Mouse (Mus musculus) layer of hippocampus, postnatal 25 days (tissue): ENCODE measurements at regions not wholly inside any gene's neighbourhood (a gene's known extent, or its start where the extent isn't known, plus 50 kb on each side); places are given as distances from the start of the nearest gene placed in this dataset.
A peak's percentile ranks its signal among the peaks of the same experiment; 100 is the strongest.

Experiments
- DNase-seq, 2 experiments: peaks; one replicate each; pipeline ENCODE4 v3.0.0; 2022; ENCODE audit warnings: mixed read lengths in 2 of 2, low spot score in 1 of 2; ENCODE audit errors: extremely low spot score in 1 of 2

- DNase-seq, result no peak
These were observed 528.9 kb upstream of the Dppa4 start for GRCm38 (mm10) chr16:47754671-47755070.

- DNase-seq, result no peak
These were observed 525.2 kb upstream of the Dppa4 start for GRCm38 (mm10) chr16:47758296-47758695.

GRCm38 (mm10) chr16:47765742-47766141 is 517.8 kb upstream of the Dppa4 start:
- peak in 1 of 2 experiments; percentile 36 for DNase-seq

GRCm38 (mm10) chr16:47788515-47788914 is 495.0 kb upstream of the Dppa4 start:
- DNase-seq, result no peak

GRCm38 (mm10) chr16:47790666-47791065 is 492.9 kb upstream of the Dppa4 start:
- no peak for DNase-seq

GRCm38 (mm10) chr16:47791456-47791855 is 492.1 kb upstream of the Dppa4 start:
- DNase-seq, result no peak

- no peak for DNase-seq
These were observed 484.7 kb upstream of the Dppa4 start for GRCm38 (mm10) chr16:47798838-47799237.

- DNase-seq, result no peak
These were observed 440.4 kb upstream of the Dppa4 start for GRCm38 (mm10) chr16:47843169-47843568.

GRCm38 (mm10) chr16:47851631-47852030 is 431.9 kb upstream of the Dppa4 start:
- no peak for DNase-seq

- DNase-seq, result no peak
These were observed 423.7 kb upstream of the Dppa4 start for GRCm38 (mm10) chr16:47859840-47860239.

- no peak for DNase-seq
These were observed 408.3 kb upstream of the Dppa4 start for GRCm38 (mm10) chr16:47875258-47875657.

- peak in 1 of 2 experiments; percentile 37 for DNase-seq
These were observed 400.1 kb upstream of the Dppa4 start for GRCm38 (mm10) chr16:47883476-47883875.

GRCm38 (mm10) chr16:47887019-47887418 is 396.5 kb upstream of the Dppa4 start:
- no peak for DNase-seq

- no peak for DNase-seq
These were observed 382.7 kb upstream of the Dppa4 start for GRCm38 (mm10) chr16:47900785-47901184.

- DNase-seq, result no peak
These were observed 345.5 kb upstream of the Dppa4 start for GRCm38 (mm10) chr16:47938000-47938399.
